Mouse (Mus musculus): ENCODE measurements around the gene Sulf2. TPM values are rescaled to one million over a fixed set of nuclear protein-coding genes. Genes with fewer than 3 reads are reported as not detected.

The Sulf2 gene
- total RNA-seq, 1 experiment from 2014 or later, result 60.7 TPM

- no peak for DNase-seq
Observed at GRCm38 (mm10) chr2:166175552-166176136, 20.2 kb upstream of the Sulf2 start.

GRCm38 (mm10) chr2:166175145-166175544 is 19.7 kb upstream of the Sulf2 start:
- peak; percentile 14 for DNase-seq

GRCm38 (mm10) chr2:166173169-166173568 is 17.7 kb upstream of the Sulf2 start:
- no peak for DNase-seq

GRCm38 (mm10) chr2:166170173-166170572 is 14.7 kb upstream of the Sulf2 start:
- DNase-seq, result no peak

- DNase-seq, result no peak
Observed at GRCm38 (mm10) chr2:166168868-166169267, 13.4 kb upstream of the Sulf2 start.

- no peak for DNase-seq
Observed at GRCm38 (mm10) chr2:166167387-166167786, 11.9 kb upstream of the Sulf2 start.

GRCm38 (mm10) chr2:166165396-166165795 is 9.9 kb upstream of the Sulf2 start:
- DNase-seq, result no peak

- DNase-seq, result no peak
Observed at GRCm38 (mm10) chr2:166164601-166165000, 9.1 kb upstream of the Sulf2 start.

GRCm38 (mm10) chr2:166163917-166164316 is 8.5 kb upstream of the Sulf2 start:
- no peak for DNase-seq

GRCm38 (mm10) chr2:166163252-166163651 is 7.8 kb upstream of the Sulf2 start:
- DNase-seq, result no peak

GRCm38 (mm10) chr2:166162160-166162559 is 6.7 kb upstream of the Sulf2 start:
- peak; percentile 37 for DNase-seq

- no peak for DNase-seq
Observed at GRCm38 (mm10) chr2:166159276-166159675, 3.8 kb upstream of the Sulf2 start.

GRCm38 (mm10) chr2:166157767-166158561 is 2.5 kb upstream of the Sulf2 start:
- no peak for DNase-seq

- DNase-seq, result no peak
Observed at GRCm38 (mm10) chr2:166157144-166157543, 1.7 kb upstream of the Sulf2 start.

GRCm38 (mm10) chr2:166156122-166156521 is 659 bp upstream of the Sulf2 start:
- DNase-seq, result no peak

GRCm38 (mm10) chr2:166154749-166155453 is 562 bp downstream of the Sulf2 start:
- DNase-seq, result peak; percentile 73

- DNase-seq, result peak; percentile 48
Observed at GRCm38 (mm10) chr2:166153891-166154711, 1.4 kb downstream of the Sulf2 start.

- no peak for DNase-seq
Observed at GRCm38 (mm10) chr2:166153399-166153793, 2.1 kb downstream of the Sulf2 start.

- no peak for DNase-seq
Observed at GRCm38 (mm10) chr2:166152734-166153398, 2.6 kb downstream of the Sulf2 start.

- peak; percentile 94 for DNase-seq
Observed at GRCm38 (mm10) chr2:166151510-166152473, 3.7 kb downstream of the Sulf2 start.

- no peak for DNase-seq
Observed at GRCm38 (mm10) chr2:166150584-166150983, 4.9 kb downstream of the Sulf2 start.

Data from adrenal gland, postnatal 14 days (tissue).